Mouse (Mus musculus): Measurements from ENCODE around the gene Zic4. TPM values are rescaled to one million over a fixed set of nuclear protein-coding genes. Genes with fewer than 3 reads are reported as not detected.

Zic4 gene
- polyA plus RNA-seq, 1 experiment from 2014 or later, result 62.0 TPM

GRCm38 (mm10) chr9:91365664-91366063 is 3.5 kb downstream of the Zic4 start, which contains the start of gene Zic1:
Zic1 (minus strand) TSS chr9:91365810.
- Histone ChIP-seq H3K27ac (peak within 1 kb of the TSS; percentile 93), H3K36me3 (ENCODE audit: poor library complexity, severe bottlenecking) (peaks cover 9% of the 10 kb centered on the region), H3K27me3 (peaks cover 75% of the 10 kb centered on the region), H3K9me3 (replicated peaks) (no peaks in the 10 kb centered on the region), H3K4me2 (peak within 1 kb of the TSS; percentile 63), H3K4me3 (peak within 1 kb of the TSS; percentile 71), H3K4me1 (peaks cover 9% of the 10 kb centered on the region; the same call in 1 of the 2 replicates), H3K9ac (peak within 1 kb of the TSS; percentile 95)
- 0% methylated on average over 24 of the region's 33 CpGs for whole genome bisulfite sequencing
- ATAC-seq, result peak; percentile 88

- Histone ChIP-seq H3K4me3 (peak overlapping the region; percentile 71), H3K9me3 (replicated peaks) (no peaks in the 10 kb centered on the region), H3K9ac (peak overlapping the region; percentile 62), H3K4me2 (peak overlapping the region; percentile 63), H3K27ac (peak overlapping the region; percentile 83), H3K4me1 (peaks cover 9% of the 10 kb centered on the region; the same call in 1 of the 2 replicates), H3K27me3 (peaks cover 82% of the 10 kb centered on the region), H3K36me3 (ENCODE audit: poor library complexity, severe bottlenecking) (peaks cover 9% of the 10 kb centered on the region)
- peak; percentile 9; the same call in 1 of the 2 replicates for ATAC-seq
- under 1% methylated on average over 17 of the region's 18 CpGs for WGBS
Measured at GRCm38 (mm10) chr9:91366226-91366998, 4.2 kb downstream of the Zic4 start.

GRCm38 (mm10) chr9:91366999-91367811 is 5.0 kb downstream of the Zic4 start:
- Histone ChIP-seq H3K9me3 (replicated peaks) (no peaks in the 10 kb centered on the region), H3K36me3 (ENCODE audit: poor library complexity, severe bottlenecking) (peaks cover 1% of the 10 kb centered on the region), H3K9ac (peak overlapping the region; percentile 62), H3K27ac (peak overlapping the region; percentile 83), H3K4me3 (peak overlapping the region; percentile 71), H3K4me2 (peak overlapping the region; percentile 63), H3K4me1 (0 out of 2 replicates have a peak, but pooled peaks cover 5% of the 10 kb centered on the region), H3K27me3 (peaks cover 87% of the 10 kb centered on the region)
- no peak for ATAC-seq
- 1% methylated on average over 30 of the region's 30 CpGs for WGBS

GRCm38 (mm10) chr9:91368150-91368549 is 5.9 kb downstream of the Zic4 start:
- H3K27me3 ChIP-seq, result peaks cover 90% of the 10 kb centered on the region
- WGBS, result 14% methylated on average over 3 of the region's 3 CpGs

GRCm38 (mm10) chr9:91368946-91369292 is 6.7 kb downstream of the Zic4 start:
- no peaks in the 10 kb centered on the region for H3K36me3 ChIP-seq (ENCODE audit: poor library complexity, severe bottlenecking)
- peaks cover 87% of the 10 kb centered on the region for H3K27me3 ChIP-seq
- H3K4me3 ChIP-seq, result peak overlapping the region; percentile 35
- 0 out of 2 replicates have a peak, but pooled peaks cover 5% of the 10 kb centered on the region for H3K4me1 ChIP-seq
- ATAC-seq, result no peak
- H3K9me3 ChIP-seq (replicated peaks), result no peaks in the 10 kb centered on the region
- WGBS, result 9% methylated on average over 13 of the region's 13 CpGs
- peak overlapping the region; percentile 83 for H3K27ac ChIP-seq
- peak overlapping the region; percentile 50 for H3K4me2 ChIP-seq
- H3K9ac ChIP-seq, result peak overlapping the region; percentile 66

More at GRCm38 (mm10) chr9:91368150-91368549, 5.9 kb downstream of the Zic4 start:
- Histone ChIP-seq H3K36me3 (ENCODE audit: poor library complexity, severe bottlenecking) (no peaks in the 10 kb centered on the region), H3K27ac (peak overlapping the region; percentile 83), H3K4me2 (peak overlapping the region; percentile 50), H3K9me3 (replicated peaks) (no peaks in the 10 kb centered on the region), H3K4me1 (0 out of 2 replicates have a peak, but pooled peaks cover 5% of the 10 kb centered on the region), H3K4me3 (peak overlapping the region; percentile 35), H3K9ac (peak overlapping the region; percentile 66; the same call in 1 of the 2 replicates)
- no peak for ATAC-seq

- H3K4me3 ChIP-seq, result peak overlapping the region; percentile 35
- peak overlapping the region; percentile 50 for H3K4me2 ChIP-seq
- H3K27ac ChIP-seq, result peak overlapping the region; percentile 83
- ATAC-seq, result no peak
- WGBS, result 8% methylated on average over 26 of the region's 26 CpGs
- H3K4me1 ChIP-seq, result 0 out of 2 replicates have a peak, but pooled peaks cover 2% of the 10 kb centered on the region
- H3K36me3 ChIP-seq (ENCODE audit: poor library complexity, severe bottlenecking), result no peaks in the 10 kb centered on the region
- no peaks in the 10 kb centered on the region for H3K9me3 ChIP-seq (replicated peaks)
- peaks cover 87% of the 10 kb centered on the region for H3K27me3 ChIP-seq
- H3K9ac ChIP-seq, result peak overlapping the region; percentile 66
Measured at GRCm38 (mm10) chr9:91369293-91369991, 7.2 kb downstream of the Zic4 start.

GRCm38 (mm10) chr9:91370191-91370708 is 8.0 kb downstream of the Zic4 start:
- WGBS, result 14% methylated on average over 6 of the region's 6 CpGs
- Histone ChIP-seq H3K4me1 (no peaks in the 10 kb centered on the region), H3K27ac (peak overlapping the region; percentile 83), H3K36me3 (ENCODE audit: poor library complexity, severe bottlenecking) (no peaks in the 10 kb centered on the region), H3K9me3 (replicated peaks) (no peaks in the 10 kb centered on the region), H3K4me3 (peak overlapping the region; percentile 35), H3K9ac (peak overlapping the region; percentile 66), H3K4me2 (peak overlapping the region; percentile 50), H3K27me3 (peaks cover 87% of the 10 kb centered on the region)
- ATAC-seq, result no peak

- H3K4me2 ChIP-seq, result peak overlapping the region; percentile 50
Measured at GRCm38 (mm10) chr9:91371011-91371410, 8.8 kb downstream of the Zic4 start.

GRCm38 (mm10) chr9:91371608-91372007 is 9.4 kb downstream of the Zic4 start:
- Histone ChIP-seq H3K9me3 (replicated peaks) (no peaks in the 10 kb centered on the region), H3K4me1 (no peaks in the 10 kb centered on the region), H3K4me3 (peak overlapping the region; percentile 35), H3K27me3 (peaks cover 92% of the 10 kb centered on the region), H3K27ac (peak overlapping the region; percentile 83), H3K36me3 (ENCODE audit: poor library complexity, severe bottlenecking) (no peaks in the 10 kb centered on the region), H3K4me2 (peak overlapping the region; percentile 50), H3K9ac (peak overlapping the region; percentile 66; the same call in 1 of the 2 replicates)
- no peak for ATAC-seq
- 24% methylated on average over 4 of the region's 4 CpGs for WGBS

More at GRCm38 (mm10) chr9:91371011-91371410, 8.8 kb downstream of the Zic4 start:
- no peaks in the 10 kb centered on the region for H3K9me3 ChIP-seq (replicated peaks)
- peak overlapping the region; percentile 35 for H3K4me3 ChIP-seq
- no peaks in the 10 kb centered on the region for H3K36me3 ChIP-seq (ENCODE audit: poor library complexity, severe bottlenecking)
- H3K27me3 ChIP-seq, result peaks cover 91% of the 10 kb centered on the region
- peak overlapping the region; percentile 83 for H3K27ac ChIP-seq
- H3K4me1 ChIP-seq, result no peaks in the 10 kb centered on the region
- H3K9ac ChIP-seq, result peak overlapping the region; percentile 66; the same call in 1 of the 2 replicates
- no peak for ATAC-seq

- WGBS, result 31% methylated on average over 3 of the region's 3 CpGs
- Histone ChIP-seq H3K9me3 (replicated peaks) (no peaks in the 10 kb centered on the region), H3K4me3 (no peak overlapping the region), H3K9ac (no peak overlapping the region; the same call in 1 of the 2 replicates), H3K36me3 (ENCODE audit: poor library complexity, severe bottlenecking) (no peaks in the 10 kb centered on the region), H3K27me3 (peaks cover 95% of the 10 kb centered on the region), H3K4me2 (peak overlapping the region; percentile 28; the same call in 1 of the 2 replicates), H3K4me1 (peaks cover 8% of the 10 kb centered on the region), H3K27ac (peak overlapping the region; percentile 51)
- no peak for ATAC-seq
Measured at GRCm38 (mm10) chr9:91373811-91374575, 11.8 kb downstream of the Zic4 start.

Data from forebrain, embryonic 13.5 days (tissue).